Comparison of ENCODE assay signal across 13 mouse cellular contexts in the genomic region with DNA sequence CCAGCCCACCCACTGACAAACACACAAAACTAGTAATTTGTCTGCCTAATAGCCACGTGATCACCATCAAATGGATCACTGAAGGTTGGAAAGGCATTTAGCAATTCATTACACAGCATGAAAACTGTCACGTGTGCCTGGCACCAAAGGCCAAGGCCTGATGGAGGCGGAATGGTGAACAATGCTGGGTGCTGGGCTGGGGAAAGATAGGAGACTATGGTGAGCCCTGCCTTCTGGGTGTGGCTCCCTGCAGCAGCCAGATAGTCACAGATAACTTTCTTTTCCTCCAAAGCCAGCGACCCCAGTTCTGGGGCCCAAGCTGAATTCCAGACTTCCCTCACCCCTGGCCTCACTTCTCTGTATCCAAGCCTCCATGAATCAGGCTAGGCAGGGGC. TPM values are rescaled to one million over a fixed set of nuclear protein-coding genes. Genes with fewer than 3 reads are reported as not detected.
DNase-seq lines count a peak whose midpoint lies in the region; ATAC-seq and TF ChIP-seq lines count a peak whose summit lies in the region.
"Had no signal": no experiment of that assay in that cellular context is flagged by ENCODE, and none has a peak within 500 bp of the region (broad histone marks: within the 10 kb centered on the region; RNA-seq: fewer than 3 reads in every experiment).

No protein-coding gene starts in this region.

- TF ChIP-seq POLR2A in brain, embryonic 14.5 days (IDR thresholded peaks at IDR 0.05; ENCODE audit: borderline replicate concordance, extremely low read depth, insufficient read depth, insufficient read length, poor library complexity, severe bottlenecking), result no peak

- H3K36me3 ChIP-seq in heart, embryonic 11.5 days (ENCODE audit: control insufficient read depth, insufficient read depth, low read length), result no peaks in the 10 kb centered on the region
- H3K36me3 ChIP-seq in intestine, postnatal 0 days (ENCODE audit: control insufficient read depth, insufficient read depth), result no peaks in the 10 kb centered on the region; the same call in 1 of the 2 replicates
- H3K36me3 ChIP-seq in stomach, embryonic 15.5 days, result no peaks in the 10 kb centered on the region

- WGBS in heart, embryonic 11.5 days (ENCODE audit: insufficient replicate concordance), result 49% methylated on average over 4 of the region's 4 CpGs
- 29% methylated on average over 4 of the region's 4 CpGs for WGBS in intestine, postnatal 0 days
- 38% methylated on average over 4 of the region's 4 CpGs for WGBS in stomach, embryonic 15.5 days

- H3K9me3 ChIP-seq in heart, embryonic 11.5 days (replicated peaks; ENCODE audit: control insufficient read depth, low read length), result no peaks in the 10 kb centered on the region
- H3K9me3 ChIP-seq in intestine, postnatal 0 days (ENCODE audit: control insufficient read depth), result no peaks in the 10 kb centered on the region
- H3K9me3 ChIP-seq in stomach, embryonic 15.5 days, result no peaks in the 10 kb centered on the region

- peak overlapping the region; percentile 29; the same call in 1 of the 2 replicates for H3K4me2 ChIP-seq in heart, embryonic 11.5 days
- H3K4me2 ChIP-seq in intestine, postnatal 0 days (replicated peaks; ENCODE audit: low read depth), result no peak overlapping the region
- no peak overlapping the region for H3K4me2 ChIP-seq in stomach, embryonic 15.5 days

- intact Hi-C loops in heart, postnatal 36 days (cut with DNase I), result no loop called here
- intact Hi-C loops in gastrocnemius, postnatal 36 days (cut with DNase I), result no loop called here

- peak; percentile 84 for ATAC-seq in heart, embryonic 11.5 days (replicated peaks; ENCODE audit: insufficient number of reproducible peaks, low FRiP score, low TSS enrichment)
- ATAC-seq in intestine, postnatal 0 days, result peak; percentile 69; the same call in 1 of the 2 replicates
- ATAC-seq in stomach, embryonic 15.5 days (ENCODE audit: insufficient read depth, low FRiP score, low read depth), result peak; percentile 78
- ATAC-seq in granulocyte monocyte progenitor cell, adult 5-6 weeks (replicated peaks; ENCODE audit: poor library complexity, severe bottlenecking), result no peak

- TF ChIP-seq CTCF in brain, embryonic 14.5 days (IDR thresholded peaks at IDR 0.05; ENCODE audit: borderline replicate concordance, extremely low read depth, insufficient read depth, insufficient read length), result no peak
- no peak for TF ChIP-seq CTCF in intestine, postnatal 0 days (IDR thresholded peaks at IDR 0.05; ENCODE audit: low read depth)

- H3K27ac ChIP-seq in heart, embryonic 11.5 days (ENCODE audit: low read depth, low read length), result peak overlapping the region; percentile 51
- no peak overlapping the region for H3K27ac ChIP-seq in intestine, postnatal 0 days (ENCODE audit: low read depth, low read length)
- peak overlapping the region; percentile 63 for H3K27ac ChIP-seq in stomach, embryonic 15.5 days

- no peak overlapping the region for H3K4me3 ChIP-seq in heart, embryonic 11.5 days (ENCODE audit: low read depth, low read length)
- no peak overlapping the region for H3K4me3 ChIP-seq in intestine, postnatal 0 days (ENCODE audit: low read depth, low read length)
- no peak overlapping the region for H3K4me3 ChIP-seq in stomach, embryonic 15.5 days (replicated peaks)

- peaks cover 12% of the 10 kb centered on the region for H3K27me3 ChIP-seq in heart, embryonic 11.5 days (ENCODE audit: control insufficient read depth, insufficient read depth, low read length)
- H3K27me3 ChIP-seq in intestine, postnatal 0 days (replicated peaks; ENCODE audit: control insufficient read depth, insufficient read depth, low read length), result no peaks in the 10 kb centered on the region
- H3K27me3 ChIP-seq in stomach, embryonic 15.5 days (replicated peaks), result no peaks in the 10 kb centered on the region

- no peak overlapping the region for H3K9ac ChIP-seq in heart, embryonic 11.5 days (ENCODE audit: low read depth, low read length)
- H3K9ac ChIP-seq in intestine, postnatal 0 days (ENCODE audit: low read depth, low read length), result no peak overlapping the region
- H3K9ac ChIP-seq in stomach, embryonic 15.5 days, result no peak overlapping the region

- no peaks in the 10 kb centered on the region for H3K4me1 ChIP-seq in heart, embryonic 11.5 days (ENCODE audit: control insufficient read depth, insufficient read depth, low read length)
- H3K4me1 ChIP-seq in intestine, postnatal 0 days (replicated peaks; ENCODE audit: control insufficient read depth, insufficient read depth, low read length), result no peaks in the 10 kb centered on the region
- H3K4me1 ChIP-seq in stomach, embryonic 15.5 days, result peaks cover 8% of the 10 kb centered on the region; the same call in 1 of the 2 replicates

- DNase-seq in heart, postnatal 36 days, result no peak
- peak; percentile 62 for DNase-seq in brain, embryonic 14.5 days (ENCODE audit: low read depth)
- no peak for DNase-seq in kidney, adult 18-20 months
- no peak for DNase-seq in gastrocnemius, postnatal 36 days
- DNase-seq: cerebellum, adult 11-12 months; gastrocnemius, postnatal 14 days; heart, postnatal 4 days; kidney, adult 2 months; thymus, adult 18-20 months had no signal

RNA-seq across cellular contexts. Expression of a gene that starts 19.9 kb away (rescaled TPM):
- 14.3 TPM in 2 replicates for polyA plus RNA-seq in heart, embryonic 11.5 days (2014; fragmentation: Nextera tagmentation; extraction: Ambion mirVana)
- 10 to 100 TPM; 10.5 to 11.3 TPM for total RNA-seq in heart, postnatal 36 days (2021)
- 12.9 and 13.4 TPM in 2 replicates for polyA plus RNA-seq in brain, embryonic 14.5 days (2012; rRNA removed)
- polyA plus RNA-seq in intestine, postnatal 0 days (2015; fragmentation: Nextera tagmentation; extraction: Ambion mirVana), result 9.0 and 9.3 TPM in 2 replicates
- polyA plus RNA-seq in stomach, embryonic 15.5 days (2015; fragmentation: Nextera tagmentation; extraction: Ambion mirVana), result 47.6 and 48.8 TPM in 2 replicates
- not detected in 2 replicates for total RNA-seq in granulocyte monocyte progenitor cell, adult 5-6 weeks (2014; fragmentation: Nextera tagmentation)
- not detected in 2 replicates for total RNA-seq in granulocyte monocyte progenitor cell, adult 5-6 weeks (2017)
- total RNA-seq in gastrocnemius, postnatal 36 days (2021), result 1 to 10 TPM; 2.4 to 4.4 TPM
